9 mouse cellular contexts compared by ENCODE assay signal in genomic region chr10:52274910-52275604, GRCm38 (mm10). TPM values are rescaled to one million over a fixed set of nuclear protein-coding genes. Genes with fewer than 3 reads are reported as not detected.
A peak's percentile ranks its signal among the peaks of the same experiment; 100 is the strongest.
DNase-seq lines count a peak whose midpoint lies in the region; ATAC-seq and TF ChIP-seq lines count a peak whose summit lies in the region.
"Had no signal": no experiment of that assay in that cellular context is flagged by ENCODE, and none has a peak within 500 bp of the region (broad histone marks: within the 10 kb centered on the region; RNA-seq: fewer than 3 reads in every experiment).

No protein-coding gene starts in this region.

- ATAC-seq in forebrain, postnatal 0 days, result peak; percentile 48; the same call in 1 of the 2 replicates
- ATAC-seq in liver, postnatal 0 days, result peak; percentile 47

- 0 out of 2 replicates have a peak overlapping the region, but pooled peaks have one; percentile 35 for H3K27ac ChIP-seq in forebrain, postnatal 0 days (ENCODE audit: low read depth, low read length)
- H3K27ac ChIP-seq in liver, postnatal 0 days (ENCODE audit: low read depth), result no peak overlapping the region

- WGBS in forebrain, postnatal 0 days, result 20% methylated on average over 15 of the region's 15 CpGs
- 56% methylated on average over 15 of the region's 15 CpGs for WGBS in liver, postnatal 0 days (ENCODE audit: insufficient replicate concordance)

- no peaks in the 10 kb centered on the region for H3K36me3 ChIP-seq in forebrain, postnatal 0 days (ENCODE audit: insufficient read depth)
- no peaks in the 10 kb centered on the region for H3K36me3 ChIP-seq in liver, postnatal 0 days (replicated peaks; ENCODE audit: insufficient read depth, low read length)

- no peaks in the 10 kb centered on the region for H3K9me3 ChIP-seq in forebrain, postnatal 0 days (ENCODE audit: low read length)
- no peaks in the 10 kb centered on the region for H3K9me3 ChIP-seq in liver, postnatal 0 days (ENCODE audit: low read length)

- intact Hi-C loops in heart, postnatal 36 days (cut with DNase I), result loop anchor here (2.0 to 5.0 kb wide), 2 partner anchors 20 to 107 kb away; partner anchors contain the start of gene Gopc

- TF ChIP-seq CTCF in forebrain, postnatal 0 days (IDR thresholded peaks at IDR 0.05; ENCODE audit: low read depth), result no peak
- no peak for TF ChIP-seq CTCF in liver, postnatal 0 days (IDR thresholded peaks at IDR 0.05; ENCODE audit: low read depth)

- TF ChIP-seq EP300 in liver, postnatal 0 days (IDR thresholded peaks at IDR 0.05; ENCODE audit: low read depth), result peak; percentile 32; the same call in 1 of the 2 replicates

- H3K4me1 ChIP-seq in forebrain, postnatal 0 days (ENCODE audit: insufficient read depth), result no peaks in the 10 kb centered on the region
- no peaks in the 10 kb centered on the region for H3K4me1 ChIP-seq in liver, postnatal 0 days (ENCODE audit: insufficient read depth)

- no peaks in the 10 kb centered on the region for H3K27me3 ChIP-seq in forebrain, postnatal 0 days (ENCODE audit: insufficient read depth, low read length)
- H3K27me3 ChIP-seq in liver, postnatal 0 days (ENCODE audit: insufficient read depth, low read length), result no peaks in the 10 kb centered on the region

- H3K4me3 ChIP-seq in forebrain, postnatal 0 days (ENCODE audit: low read depth, low read length), result no peak overlapping the region
- H3K4me3 ChIP-seq in liver, postnatal 0 days (ENCODE audit: low read depth, low read length), result no peak overlapping the region

- H3K4me2 ChIP-seq in forebrain, postnatal 0 days (ENCODE audit: low read depth), result peak overlapping the region; percentile 13; the same call in 1 of the 2 replicates
- no peak overlapping the region for H3K4me2 ChIP-seq in liver, postnatal 0 days (ENCODE audit: low read depth, low read length)

- H3K9ac ChIP-seq in forebrain, postnatal 0 days, result no peak overlapping the region
- H3K9ac ChIP-seq in liver, postnatal 0 days (replicated peaks), result no peak overlapping the region

- DNase-seq in heart, adult 8-10 months (ENCODE audit: low spot score), result peak; percentile 28
- no peak for DNase-seq in heart, postnatal 36 days
- DNase-seq in R1 (ENCODE audit: low read depth, low spot score) (peak; percentile 57), MN1 (ENCODE audit: low spot score) (no peak)
- peak; percentile 34 for DNase-seq in forebrain, postnatal 0 days
- DNase-seq in liver, postnatal 0 days, result no peak
- DNase-seq in left cerebral cortex, adult 18-20 months (ENCODE audit: low spot score in 2 of 2), result no peak
- DNase-seq in ovary, postnatal 10 days (ENCODE audit: low spot score), result no peak

RNA-seq across cellular contexts. Expression of gene Dcbld1, which starts 41.6 kb away (rescaled TPM):
- total RNA-seq in heart, adult 8-10 months (2022), result 1 to 10 TPM; 3.4 to 4.4 (median 4.0) TPM
- 1 to 10 TPM; 3.7 to 3.8 TPM for total RNA-seq in heart, postnatal 36 days (2021)
- total RNA-seq in forebrain, postnatal 0 days (2014; rRNA removed), result 8.8 and 11.3 TPM in 2 replicates
- polyA plus RNA-seq in forebrain, postnatal 0 days (2015; fragmentation: Nextera tagmentation; extraction: Ambion mirVana), result 15.8 and 19.1 TPM in 2 replicates
- 5.1 and 7.4 TPM in 2 replicates for polyA plus RNA-seq in liver, postnatal 0 days (2015; fragmentation: Nextera tagmentation; extraction: Ambion mirVana)
- total RNA-seq in left cerebral cortex, adult 18-20 months (2021), result 1 to 10 TPM; 4.8 to 5.5 TPM
- total RNA-seq: common myeloid progenitor, adult 5-6 weeks had no signal

Comparison
In these comparisons a context has a peak if more than half of its experiments do, and no peak if none do; other contexts are left out.
1. DNase-seq: peak in heart, adult 8-10 months (single experiment), R1 (single experiment) and forebrain, postnatal 0 days (single experiment); none in heart, postnatal 36 days (0 of 2), liver, postnatal 0 days (single experiment), MN1 (single experiment), left cerebral cortex, adult 18-20 months (0 of 2) and ovary, postnatal 10 days (single experiment).